Mouse (Mus musculus) limb, embryonic 15.5 days (tissue): ENCODE data around the gene Jrkl. TPM values are rescaled to one million over a fixed set of nuclear protein-coding genes. Genes with fewer than 3 reads are reported as not detected.

ENCODE experiments used
- ATAC-seq: fragments of 200-750 bp; cut with Nextera tagmentation; 2 replicates; pipeline ENCODE4 v1.8.0; 2017; ENCODE audit warnings: low read depth, moderate TSS enrichment; ENCODE audit not compliant: insufficient number of reproducible peaks, low FRiP score, low TSS enrichment
- H3K27ac ChIP-seq: fragments of 300-500 bp; sonication (generic); 2 replicates; pipeline ENCODE4 v1.5.1; 2015; ENCODE audit warnings: moderate library complexity, mild to moderate bottlenecking, inconsistent platforms
- H3K27me3 ChIP-seq: fragments of 300-500 bp; sonication (generic); 2 replicates; pipeline ENCODE4 v1.6.1; 2015; ENCODE audit warnings: inconsistent platforms
- H3K36me3 ChIP-seq: fragments of 300-500 bp; sonication (generic); 2 replicates; pipeline ENCODE4 v1.6.1; 2015; ENCODE audit warnings: inconsistent platforms
- H3K4me1 ChIP-seq: fragments of 300-500 bp; sonication (generic); 2 replicates; pipeline ENCODE4 v1.6.1; 2015; ENCODE audit warnings: inconsistent platforms
- H3K4me2 ChIP-seq: fragments of 300-500 bp; sonication (generic); 2 replicates; pipeline ENCODE4 v1.6.1; 2015; ENCODE audit warnings: mild to moderate bottlenecking, inconsistent platforms
- H3K4me3 ChIP-seq: fragments of 300-500 bp; sonication (generic); 2 replicates; pipeline ENCODE4 v1.5.1; 2015; ENCODE audit warnings: mild to moderate bottlenecking, inconsistent platforms
- H3K9ac ChIP-seq: fragments of 300-500 bp; sonication (generic); 2 replicates; pipeline ENCODE4 v1.6.1; 2015; ENCODE audit warnings: inconsistent platforms
- H3K9me3 ChIP-seq: fragments of 300-500 bp; sonication (generic); 2 replicates; pipeline ENCODE4 v1.6.1; 2016; ENCODE audit warnings: inconsistent platforms
- WGBS: fragments of 180-500 bp; shearing (Covaris S2); methylation state at CpG from one replicate; pipeline ENCODE4 v1.1.7; 2015; 5-methylcytosine and 5-hydroxymethylcytosine counted together
- polyA plus RNA-seq: library from polyadenylated mRNA; unstranded; fragments of >200 nt; fragmentation: Nextera tagmentation; extraction: Ambion mirVana; gene quantifications from 2 replicates; pipeline ENCODE4 v1.2.1, GENCODE M21; 2015

Gene Jrkl
- polyA plus RNA-seq, 1 experiment from 2014 or later = 9.9 TPM

- no peak overlapping the region for H3K4me2 ChIP-seq
- no peaks in the 10 kb centered on the region for H3K9me3 ChIP-seq
- H3K27ac ChIP-seq = no peak overlapping the region
- ATAC-seq = no peak
- no peaks in the 10 kb centered on the region for H3K36me3 ChIP-seq
- H3K4me3 ChIP-seq = no peak overlapping the region
- 86% methylated on average over 1 of the region's 1 CpGs for WGBS
- H3K27me3 ChIP-seq = no peaks in the 10 kb centered on the region
- H3K9ac ChIP-seq = no peak overlapping the region
- no peaks in the 10 kb centered on the region for H3K4me1 ChIP-seq
These were observed 19.8 kb downstream of the Jrkl start for GRCm38 (mm10) chr9:13225872-13226271.

- Histone ChIP-seq H3K9me3 (no peaks in the 10 kb centered on the region), H3K27me3 (no peaks in the 10 kb centered on the region), H3K4me1 (no peaks in the 10 kb centered on the region), H3K4me2 (no peak overlapping the region), H3K27ac (no peak overlapping the region), H3K36me3 (no peaks in the 10 kb centered on the region), H3K9ac (no peak overlapping the region), H3K4me3 (no peak overlapping the region)
- WGBS = 80% methylated on average over 2 of the region's 2 CpGs
- ATAC-seq = no peak
These were observed 39.3 kb downstream of the Jrkl start for GRCm38 (mm10) chr9:13206369-13206768.

GRCm38 (mm10) chr9:13203681-13204080 lies 41.9 kb downstream of the Jrkl start:
- no peak for ATAC-seq
- H3K4me1 ChIP-seq = no peaks in the 10 kb centered on the region
- no peak overlapping the region for H3K9ac ChIP-seq
- no peaks in the 10 kb centered on the region for H3K9me3 ChIP-seq
- no peak overlapping the region for H3K4me3 ChIP-seq
- WGBS = 82% methylated on average over 5 of the region's 5 CpGs
- no peak overlapping the region for H3K27ac ChIP-seq
- H3K36me3 ChIP-seq = no peaks in the 10 kb centered on the region
- H3K4me2 ChIP-seq = no peak overlapping the region
- H3K27me3 ChIP-seq = no peaks in the 10 kb centered on the region

- no peak for ATAC-seq
- 69% methylated on average over 1 of the region's 1 CpGs for WGBS
- H3K27ac ChIP-seq = no peak overlapping the region
These were observed 42.5 kb downstream of the Jrkl start for GRCm38 (mm10) chr9:13203109-13203508.

GRCm38 (mm10) chr9:13200079-13200478 lies 45.5 kb downstream of the Jrkl start:
- H3K27ac ChIP-seq = no peak overlapping the region
- no peak for ATAC-seq
- H3K4me2 ChIP-seq = no peak overlapping the region
- no peaks in the 10 kb centered on the region for H3K9me3 ChIP-seq
- H3K9ac ChIP-seq = no peak overlapping the region
- no peaks in the 10 kb centered on the region for H3K4me1 ChIP-seq
- 54% methylated on average over 3 of the region's 3 CpGs for WGBS
- no peaks in the 10 kb centered on the region for H3K36me3 ChIP-seq
- no peaks in the 10 kb centered on the region for H3K27me3 ChIP-seq
- no peak overlapping the region for H3K4me3 ChIP-seq

More at GRCm38 (mm10) chr9:13203109-13203508, 42.5 kb downstream of the Jrkl start:
- Histone ChIP-seq H3K4me1 (no peaks in the 10 kb centered on the region), H3K9me3 (no peaks in the 10 kb centered on the region), H3K36me3 (no peaks in the 10 kb centered on the region), H3K27me3 (no peaks in the 10 kb centered on the region), H3K4me3 (no peak overlapping the region), H3K4me2 (no peak overlapping the region), H3K9ac (no peak overlapping the region)

- Histone ChIP-seq H3K4me3 (no peak overlapping the region), H3K9ac (no peak overlapping the region), H3K36me3 (no peaks in the 10 kb centered on the region), H3K9me3 (no peaks in the 10 kb centered on the region), H3K4me2 (no peak overlapping the region), H3K27ac (no peak overlapping the region), H3K4me1 (no peaks in the 10 kb centered on the region), H3K27me3 (no peaks in the 10 kb centered on the region)
- ATAC-seq = no peak
- 8% methylated on average over 7 of the region's 7 CpGs for WGBS
These were observed 49.9 kb downstream of the Jrkl start for GRCm38 (mm10) chr9:13195762-13196161.

- no peaks in the 10 kb centered on the region for H3K9me3 ChIP-seq
- 1% methylated on average over 4 of the region's 4 CpGs for WGBS
- H3K4me1 ChIP-seq = no peaks in the 10 kb centered on the region
- no peak for ATAC-seq
- no peak overlapping the region for H3K27ac ChIP-seq
- H3K4me2 ChIP-seq = no peak overlapping the region
- no peaks in the 10 kb centered on the region for H3K36me3 ChIP-seq
- no peak overlapping the region for H3K9ac ChIP-seq
- H3K4me3 ChIP-seq = no peak overlapping the region
- H3K27me3 ChIP-seq = no peaks in the 10 kb centered on the region
These were observed 50.4 kb downstream of the Jrkl start for GRCm38 (mm10) chr9:13195268-13195667.

GRCm38 (mm10) chr9:13194619-13195018 lies 51.0 kb downstream of the Jrkl start:
- ATAC-seq = no peak
- no peak overlapping the region for H3K9ac ChIP-seq
- H3K36me3 ChIP-seq = no peaks in the 10 kb centered on the region
- no peaks in the 10 kb centered on the region for H3K9me3 ChIP-seq
- no peak overlapping the region for H3K4me2 ChIP-seq
- no peak overlapping the region for H3K27ac ChIP-seq
- 69% methylated on average over 4 of the region's 4 CpGs for WGBS
- no peaks in the 10 kb centered on the region for H3K27me3 ChIP-seq
- no peak overlapping the region for H3K4me3 ChIP-seq
- no peaks in the 10 kb centered on the region for H3K4me1 ChIP-seq

Other genes with a start within 250 kb of the Jrkl start
- 8.3 and 8.5 TPM in 2 replicates for gene Ccdc82, start 1.1 kb upstream of the Jrkl start, polyA plus RNA-seq
- 10.2 and 10.9 TPM in 2 replicates for gene Maml2, start 52.1 kb upstream of the Jrkl start, polyA plus RNA-seq
- gene Gm17571, start 200.9 kb upstream of the Jrkl start, polyA plus RNA-seq = not detected in 2 replicates